Mouse (Mus musculus) small intestine, adult 2 months (tissue): ENCODE results near the gene Fpr1. TPM values are rescaled to one million over a fixed set of nuclear protein-coding genes. Genes with fewer than 3 reads are reported as not detected.

ENCODE experiments used
- H3K27ac ChIP-seq: fragments of 200-500 bp; 2 replicates; pipeline ENCODE4 v1.5.1; 2012; ENCODE audit warnings: low read depth, low read length, control low read depth, inconsistent platforms; ENCODE audit not compliant: insufficient read depth
- H3K27me3 ChIP-seq: fragments of 200-500 bp; 2 replicates; pipeline ENCODE4 v1.6.1; 2012; ENCODE audit warnings: mild to moderate bottlenecking, moderate library complexity, low read length, inconsistent platforms; ENCODE audit not compliant: control insufficient read depth, insufficient read depth
- H3K36me3 ChIP-seq: fragments of 200-500 bp; 2 replicates; pipeline ENCODE4 v1.6.1; 2012; ENCODE audit warnings: mild to moderate bottlenecking, low read length, control low read depth, inconsistent platforms; ENCODE audit not compliant: control insufficient read depth, insufficient read depth
- H3K4me1 ChIP-seq: fragments of 200-500 bp; 2 replicates; pipeline ENCODE4 v1.6.1; 2012; ENCODE audit warnings: low read length, inconsistent platforms, mixed read lengths; ENCODE audit not compliant: control insufficient read depth, insufficient read depth, insufficient read length
- H3K4me3 ChIP-seq: fragments of 200-500 bp; 2 replicates; pipeline ENCODE4 v1.5.1; 2012; ENCODE audit warnings: low read depth, mild to moderate bottlenecking, control low read depth, inconsistent platforms, low read length, moderate library complexity
- CTCF ChIP-seq: fragments of 200-500 bp; IDR thresholded peaks from 2 replicates; pipeline ENCODE4 v1.5.1; 2012; ENCODE audit warnings: low read depth, mild to moderate bottlenecking, control low read depth, inconsistent platforms, low read length, moderate library complexity, mixed read lengths; ENCODE audit not compliant: insufficient replicate concordance, insufficient read length; ENCODE audit errors: extremely low read depth
- POLR2A ChIP-seq: fragments of 200-500 bp; IDR thresholded peaks from 2 replicates; pipeline ENCODE4 v1.6.1; 2012; ENCODE audit warnings: low read depth, mild to moderate bottlenecking, control low read depth, inconsistent platforms, low read length, moderate library complexity
- WGBS: fragments of 180-500 bp; shearing (Covaris S2); methylation state at CpG from one replicate; pipeline ENCODE4 v1.1.7; 2018; 5-methylcytosine and 5-hydroxymethylcytosine counted together
- polyA plus RNA-seq: library from polyadenylated mRNA; depleted of rRNA; stranded (reverse); fragments of >200 nt; gene quantifications from 2 replicates; pipeline ENCODE4 v1.2.3, GENCODE M21; 2012; rRNA removed

The Fpr1 gene
- polyA plus RNA-seq, 1 experiment: 0.11 TPM

GRCm38 (mm10) chr17:17828191-17828981 is 55.4 kb downstream of the Fpr1 start:
- WGBS: 11% methylated on average over 13 of the region's 15 CpGs
- Histone ChIP-seq H3K27ac (peak overlapping the region; percentile 85), H3K4me3 (peak overlapping the region; percentile 82), H3K27me3 (peaks cover 22% of the 10 kb centered on the region), H3K4me1 (peaks cover 3% of the 10 kb centered on the region; the same call in 1 of the 2 replicates), H3K36me3 (no peaks in the 10 kb centered on the region)
- no peak for TF ChIP-seq CTCF
- no peak for TF ChIP-seq POLR2A

GRCm38 (mm10) chr17:17827658-17828190 is 56.0 kb downstream of the Fpr1 start:
- Histone ChIP-seq H3K27me3 (peaks cover 22% of the 10 kb centered on the region), H3K36me3 (no peaks in the 10 kb centered on the region), H3K27ac (peak overlapping the region; percentile 85), H3K4me3 (peak overlapping the region; percentile 82), H3K4me1 (peaks cover 3% of the 10 kb centered on the region; the same call in 1 of the 2 replicates)
- TF ChIP-seq POLR2A (no peak), CTCF (no peak)
- 4% methylated on average over 13 of the region's 13 CpGs for WGBS

GRCm38 (mm10) chr17:17826751-17827657 is 56.7 kb downstream of the Fpr1 start, which contains the start of gene Spaca6:
Gene Spaca6 (plus strand): TSS chr17:17827158.
- H3K27me3 ChIP-seq: peaks cover 22% of the 10 kb centered on the region
- peaks cover 3% of the 10 kb centered on the region; the same call in 1 of the 2 replicates for H3K4me1 ChIP-seq
- no peaks in the 10 kb centered on the region for H3K36me3 ChIP-seq
- 1% methylated on average over 41 of the region's 42 CpGs for WGBS
- peak within 1 kb of the TSS; percentile 91 for H3K27ac ChIP-seq
- H3K4me3 ChIP-seq: peak within 1 kb of the TSS; percentile 82
- TF ChIP-seq CTCF: no peak
- peak; percentile 75; the same call in 1 of the 2 replicates for TF ChIP-seq POLR2A

Other genes with a start within 250 kb of the Fpr1 start
- not detected in 2 replicates for gene Vmn2r90, start 180.2 kb downstream of the Fpr1 start, polyA plus RNA-seq
- 4.2 and 4.3 TPM in 2 replicates for gene Spaca6, start 56.8 kb downstream of the Fpr1 start, polyA plus RNA-seq
- gene Has1, start 28.7 kb downstream of the Fpr1 start, polyA plus RNA-seq: 0.16 and 0.29 TPM in 2 replicates
- gene Fpr2, start 3.9 kb upstream of the Fpr1 start, polyA plus RNA-seq: 0.19 TPM in 1 of 2 replicates, not detected in the other
- gene Fpr3, start 3.9 kb upstream of the Fpr1 start, polyA plus RNA-seq: not detected in 2 replicates
- gene Fpr-rs4, start 137.8 kb upstream of the Fpr1 start, polyA plus RNA-seq: not detected in 2 replicates
- gene Vmn2r124, start 165.5 kb upstream of the Fpr1 start, polyA plus RNA-seq: not detected in 2 replicates
- not detected in 2 replicates for gene Vmn2r91, start 201.1 kb upstream of the Fpr1 start, polyA plus RNA-seq